Mouse (Mus musculus) CD4-positive, CD25-positive, alpha-beta regulatory T cell, adult 9 weeks (primary cell): ENCODE data around the gene Gm20458. TPM values are rescaled to one million over a fixed set of nuclear protein-coding genes. Genes with fewer than 3 reads are reported as not detected.

Experiments
- polyA plus RNA-seq: library from polyadenylated mRNA; unstranded; fragments of 100-300 nt; shearing (Covaris generic); gene quantifications from one replicate; pipeline ENCODE4 v1.2.1, GENCODE M21; 2017

The Gm20458 gene
- not detected for polyA plus RNA-seq

GRCm38 (mm10) chr2:164460745-164461551 lies at the start of gene Gm20458:
Gene Gm20458 (plus strand): TSS chr2:164460967.

GRCm38 (mm10) chr2:164443460-164444000 lies 17.2 kb upstream of the Gm20458 start, which contains the start of gene Sdc4:
Gene Sdc4 (minus strand): TSS chr2:164443887.

GRCm38 (mm10) chr2:164456864-164457300 lies 3.9 kb upstream of the Gm20458 start, which contains the start of gene Sys1:
Gene Sys1 (plus strand): TSS chr2:164456964.

GRCm38 (mm10) chr2:164473624-164474023 lies 12.9 kb downstream of the Gm20458 start, which contains the start of gene Trp53tg5:
Gene Trp53tg5 (minus strand): TSS chr2:164473724.

GRCm38 (mm10) chr2:164485681-164486257 lies 25.0 kb downstream of the Gm20458 start, which contains the start of gene Dbndd2:
Gene Dbndd2 (plus strand): TSS chr2:164486106.

GRCm38 (mm10) chr2:164496847-164497690 lies 36.3 kb downstream of the Gm20458 start, which contains the start of gene Pigt:
Gene Pigt (plus strand): TSS chr2:164497520.

Other genes with a start within 250 kb of the Gm20458 start
- not detected for gene Wfdc15b, start 239.3 kb upstream of the Gm20458 start, polyA plus RNA-seq
- gene Svs2, start 222.5 kb upstream of the Gm20458 start, polyA plus RNA-seq, result not detected
- not detected for gene Svs3b, start 204.3 kb upstream of the Gm20458 start, polyA plus RNA-seq
- gene Svs4, start 182.5 kb upstream of the Gm20458 start, polyA plus RNA-seq, result not detected
- gene Svs3a, start 171.7 kb upstream of the Gm20458 start, polyA plus RNA-seq, result not detected
- gene Svs6, start 144.2 kb upstream of the Gm20458 start, polyA plus RNA-seq, result not detected
- gene Svs5, start 128.2 kb upstream of the Gm20458 start, polyA plus RNA-seq, result not detected
- 5.8 TPM for gene Slpi, start 71.9 kb upstream of the Gm20458 start, polyA plus RNA-seq
- gene Rbpjl, start 57.8 kb upstream of the Gm20458 start, polyA plus RNA-seq, result not detected
- not detected for gene Matn4, start 55.8 kb upstream of the Gm20458 start, polyA plus RNA-seq
- gene Sdc4, start 17.1 kb upstream of the Gm20458 start, polyA plus RNA-seq, result 25.2 TPM
- gene Sys1, start 4.0 kb upstream of the Gm20458 start, polyA plus RNA-seq, result 18.6 TPM
- gene Trp53tg5, start 12.8 kb downstream of the Gm20458 start, polyA plus RNA-seq, result not detected
- gene Dbndd2, start 25.1 kb downstream of the Gm20458 start, polyA plus RNA-seq, result 4.5 TPM
- 38.2 TPM for gene Pigt, start 36.6 kb downstream of the Gm20458 start, polyA plus RNA-seq
- gene Wfdc2, start 101.4 kb downstream of the Gm20458 start, polyA plus RNA-seq, result 2.6 TPM
- not detected for gene Spint3, start 112.5 kb downstream of the Gm20458 start, polyA plus RNA-seq
- gene Wfdc6a, start 124.5 kb downstream of the Gm20458 start, polyA plus RNA-seq, result not detected
- gene Eppin, start 132.6 kb downstream of the Gm20458 start, polyA plus RNA-seq, result not detected
- gene Wfdc6b, start 152.6 kb downstream of the Gm20458 start, polyA plus RNA-seq, result not detected
- not detected for gene Wfdc8, start 152.7 kb downstream of the Gm20458 start, polyA plus RNA-seq
- gene Wfdc16, start 177.8 kb downstream of the Gm20458 start, polyA plus RNA-seq, result not detected
- gene Wfdc10, start 195.1 kb downstream of the Gm20458 start, polyA plus RNA-seq, result not detected
- not detected for gene Wfdc9, start 195.6 kb downstream of the Gm20458 start, polyA plus RNA-seq
- gene Wfdc11, start 213.1 kb downstream of the Gm20458 start, polyA plus RNA-seq, result not detected
- not detected for gene Wfdc13, start 224.1 kb downstream of the Gm20458 start, polyA plus RNA-seq
- not detected for gene Spint4, start 237.5 kb downstream of the Gm20458 start, polyA plus RNA-seq